Mouse (Mus musculus) liver, embryonic 16.5 days (tissue): ENCODE results near the gene Krtap10-4. TPM values are rescaled to one million over a fixed set of nuclear protein-coding genes. Genes with fewer than 3 reads are reported as not detected.
"Not testable (repeated sequence)": the region's sequence is repeated elsewhere in the genome, so short reads cannot be mapped to it uniquely, and the experiment has no call there.

Source experiments
- ATAC-seq: fragments of 200-750 bp; cut with Nextera tagmentation; 2 replicates; pipeline ENCODE4 v1.8.0; 2017; ENCODE audit warnings: low read depth, mild to moderate bottlenecking, moderate number of reproducible peaks, moderate library complexity
- H3K27ac ChIP-seq: fragments of 300-500 bp; sonication (generic); 2 replicates; pipeline ENCODE4 v1.5.1; 2014; ENCODE audit warnings: mild to moderate bottlenecking, low read length
- H3K27me3 ChIP-seq: fragments of 300-500 bp; sonication (generic); 2 replicates; pipeline ENCODE4 v1.6.1; 2014; ENCODE audit warnings: low read depth, low read length, mixed read lengths; ENCODE audit not compliant: control insufficient read depth, insufficient read depth
- H3K36me3 ChIP-seq: fragments of 300-500 bp; sonication (generic); 2 replicates; pipeline ENCODE4 v1.6.1; 2014; ENCODE audit warnings: mild to moderate bottlenecking; ENCODE audit not compliant: control insufficient read depth, insufficient read depth
- H3K4me1 ChIP-seq: fragments of 300-500 bp; sonication (generic); 2 replicates; pipeline ENCODE4 v1.6.1; 2014; ENCODE audit warnings: low read depth, low read length, mixed read lengths; ENCODE audit not compliant: control insufficient read depth
- H3K4me2 ChIP-seq: fragments of 300-500 bp; sonication (generic); 2 replicates; pipeline ENCODE4 v1.6.1; 2014; ENCODE audit warnings: low read depth, low read length, mixed read lengths
- H3K4me3 ChIP-seq: fragments of 300-500 bp; sonication (generic); 2 replicates; pipeline ENCODE4 v1.5.1; 2014; ENCODE audit warnings: low read depth, mild to moderate bottlenecking, low read length
- H3K9ac ChIP-seq: fragments of 300-500 bp; sonication (generic); 2 replicates; pipeline ENCODE4 v1.6.1; 2014; ENCODE audit warnings: low read depth, low read length
- H3K9me3 ChIP-seq: fragments of 300-500 bp; sonication (generic); replicated peaks from 2 replicates; pipeline ENCODE4 v1.6.1; 2016; ENCODE audit warnings: low read length; ENCODE audit not compliant: control insufficient read depth
- WGBS: fragments of 180-500 bp; shearing (Covaris S2); extraction: QIAGEN DNeasy Blood & Tissue Kit; methylation state at CpG from one replicate; pipeline ENCODE4 v1.1.7; 2014; ENCODE audit not compliant: insufficient replicate concordance; 5-methylcytosine and 5-hydroxymethylcytosine counted together
- polyA plus RNA-seq: library from polyadenylated mRNA; unstranded; fragments of >200 nt; fragmentation: Nextera tagmentation; extraction: Ambion mirVana; gene quantifications from 2 replicates; pipeline ENCODE4 v1.2.1, GENCODE M21; 2015

Krtap10-4 gene
- polyA plus RNA-seq, 1 experiment from 2014 or later, result not detected

DNA sequence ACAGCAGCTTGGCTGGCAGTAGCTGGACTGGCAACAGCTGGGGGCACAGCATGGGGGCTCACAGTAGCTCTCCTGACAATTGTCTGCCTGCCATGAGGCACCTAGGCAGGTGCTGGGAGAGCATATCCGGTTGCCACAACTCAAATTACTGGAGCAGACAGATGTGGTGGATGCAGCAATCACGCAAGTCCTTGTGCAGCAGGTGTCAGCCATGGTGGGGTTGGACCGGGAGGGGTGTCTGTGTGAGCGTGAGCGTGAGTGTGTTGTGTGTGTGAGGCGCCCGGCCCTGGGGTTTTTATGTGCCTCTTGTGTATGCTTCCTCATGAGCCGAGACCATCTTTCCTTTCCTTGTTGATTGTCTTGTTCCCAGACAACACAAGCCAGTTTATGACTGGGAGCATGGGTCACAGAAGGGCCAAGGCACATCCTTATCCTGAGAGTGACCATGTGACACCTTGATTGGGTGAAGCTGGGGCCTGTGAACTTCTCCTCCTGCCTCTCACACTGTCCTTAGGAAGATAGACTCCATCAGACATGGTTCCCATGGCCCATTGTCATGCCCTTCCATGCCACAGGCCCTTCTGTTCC is 27.9 kb downstream of the Krtap10-4 start, which contains the start of gene Gm19668:
TSS of gene Gm19668 (minus strand) at position 213 of the 588 bp plus-strand sequence.
- H3K4me2 ChIP-seq, result no peak within 1 kb of the TSS
- WGBS, result 51% methylated on average over 8 of the region's 8 CpGs
- no peaks in the 10 kb centered on the region for H3K27me3 ChIP-seq
- no peaks in the 10 kb centered on the region for H3K9me3 ChIP-seq
- ATAC-seq, result no peak
- H3K4me1 ChIP-seq, result no peaks in the 10 kb centered on the region
- no peaks in the 10 kb centered on the region for H3K36me3 ChIP-seq
- H3K9ac ChIP-seq, result no peak within 1 kb of the TSS
- no peak within 1 kb of the TSS for H3K27ac ChIP-seq
- no peak within 1 kb of the TSS for H3K4me3 ChIP-seq

DNA sequence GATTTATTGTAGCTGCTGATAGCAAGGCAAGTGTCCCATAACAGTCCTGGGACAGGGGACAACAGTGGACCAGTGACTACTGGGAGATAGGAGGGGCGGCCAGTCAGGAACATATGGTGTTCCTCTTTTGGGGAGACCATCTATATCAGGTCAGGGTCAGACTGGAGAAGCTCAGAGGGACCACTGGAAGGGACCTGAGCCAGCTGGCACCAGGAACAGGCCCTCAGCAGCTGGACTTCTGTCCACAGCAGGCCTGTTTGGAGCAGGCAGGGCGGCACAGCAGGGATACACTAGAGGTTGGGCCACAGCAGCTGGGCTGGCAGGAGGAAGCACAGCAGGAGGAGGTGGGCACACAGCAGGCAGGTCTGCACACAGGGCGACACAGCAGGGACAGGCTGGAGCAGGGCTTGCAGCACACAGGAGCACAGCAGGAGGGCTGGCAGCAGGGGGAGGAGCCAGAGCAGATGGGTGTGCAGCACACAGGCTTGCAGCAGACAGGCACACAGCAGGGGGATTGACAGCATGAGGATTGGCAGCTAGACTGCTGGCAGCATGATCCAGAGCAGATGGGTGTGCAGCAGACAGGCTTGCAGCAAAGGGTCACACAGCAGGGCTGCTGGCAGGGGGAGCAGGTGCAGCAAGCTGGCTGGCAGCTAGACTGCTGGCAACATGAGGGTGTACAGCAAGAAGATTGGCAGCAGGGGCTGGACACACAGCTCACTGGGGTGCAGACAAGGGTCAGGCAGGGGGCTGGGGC is 28.6 kb downstream of the Krtap10-4 start:
- not testable (repeated sequence) for H3K27me3 ChIP-seq, H3K4me2 ChIP-seq, H3K27ac ChIP-seq, H3K9me3 ChIP-seq, H3K4me3 ChIP-seq, H3K9ac ChIP-seq, H3K4me1 ChIP-seq, H3K36me3 ChIP-seq, ATAC-seq
- WGBS, result 26% methylated on average over 3 of the region's 3 CpGs

DNA sequence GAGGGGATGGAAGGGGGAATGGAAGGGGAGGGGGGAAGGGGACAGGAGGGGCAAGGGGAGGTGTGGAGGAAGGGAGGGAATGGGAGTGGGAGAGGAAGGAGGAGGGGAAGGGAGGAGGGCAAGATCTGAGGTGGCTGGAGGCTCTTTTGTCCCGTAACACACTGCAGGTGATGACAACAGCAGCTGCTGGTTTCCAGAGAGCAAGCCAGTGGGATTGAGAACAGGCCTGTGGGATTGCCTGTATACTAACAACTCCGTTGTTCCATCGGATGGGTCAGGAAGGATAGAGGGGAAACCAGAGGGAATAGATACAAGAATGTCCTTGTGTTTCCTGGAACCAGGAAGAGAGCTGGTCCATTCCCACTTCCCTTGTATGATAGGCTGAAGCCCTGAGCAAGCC is 29.2 kb downstream of the Krtap10-4 start:
- no peaks in the 10 kb centered on the region for H3K36me3 ChIP-seq
- no peaks in the 10 kb centered on the region for H3K9me3 ChIP-seq
- no peak overlapping the region for H3K4me2 ChIP-seq
- H3K27me3 ChIP-seq, result no peaks in the 10 kb centered on the region
- no peak overlapping the region for H3K4me3 ChIP-seq
- H3K9ac ChIP-seq, result no peak overlapping the region
- no peak overlapping the region for H3K27ac ChIP-seq
- WGBS, result 29% methylated on average over 3 of the region's 3 CpGs
- ATAC-seq, result no peak
- H3K4me1 ChIP-seq, result no peaks in the 10 kb centered on the region

DNA sequence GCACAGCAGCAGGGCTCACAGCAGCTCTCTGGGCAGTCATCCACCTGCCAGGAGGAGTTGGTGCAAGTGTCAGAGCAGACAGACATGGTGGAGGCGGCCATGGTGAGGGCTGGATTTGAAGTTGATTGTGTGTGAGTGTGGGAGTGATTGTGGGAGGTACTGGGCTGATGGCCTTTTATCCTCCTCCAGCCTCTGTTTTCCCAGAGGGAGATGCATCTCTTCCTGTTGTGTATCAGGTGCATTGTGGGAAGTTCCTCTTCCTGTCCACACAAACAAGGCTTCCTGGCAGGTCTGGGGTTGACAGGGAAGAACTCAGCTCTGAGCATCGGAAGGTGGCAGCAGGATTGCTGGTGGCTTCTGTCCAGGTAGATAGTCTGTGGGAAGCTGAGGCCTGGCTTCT is 31.9 kb downstream of the Krtap10-4 start, which contains the start of gene Gm9639:
TSS of gene Gm9639 (minus strand) at position 101 of the 400 bp plus-strand sequence.
- Histone ChIP-seq H3K27ac (no peak within 1 kb of the TSS), H3K4me3 (no peak within 1 kb of the TSS), H3K4me1 (no peaks in the 10 kb centered on the region), H3K9me3 (no peaks in the 10 kb centered on the region), H3K4me2 (no peak within 1 kb of the TSS), H3K27me3 (no peaks in the 10 kb centered on the region), H3K36me3 (no peaks in the 10 kb centered on the region), H3K9ac (no peak within 1 kb of the TSS)
- 38% methylated on average over 2 of the region's 2 CpGs for WGBS
- no peak for ATAC-seq

- Histone ChIP-seq H3K4me1 (no peaks in the 10 kb centered on the region), H3K27me3 (no peaks in the 10 kb centered on the region), H3K36me3 (no peaks in the 10 kb centered on the region), H3K9me3 (no peaks in the 10 kb centered on the region), H3K9ac (no peak overlapping the region), H3K4me3 (no peak overlapping the region), H3K4me2 (no peak overlapping the region), H3K27ac (no peak overlapping the region)
- no peak for ATAC-seq
- WGBS, result 47% methylated on average over 2 of the region's 2 CpGs
Observed at GRCm38 (mm10) chr10:77788621-77789020, 38.3 kb downstream of the Krtap10-4 start.

DNA sequence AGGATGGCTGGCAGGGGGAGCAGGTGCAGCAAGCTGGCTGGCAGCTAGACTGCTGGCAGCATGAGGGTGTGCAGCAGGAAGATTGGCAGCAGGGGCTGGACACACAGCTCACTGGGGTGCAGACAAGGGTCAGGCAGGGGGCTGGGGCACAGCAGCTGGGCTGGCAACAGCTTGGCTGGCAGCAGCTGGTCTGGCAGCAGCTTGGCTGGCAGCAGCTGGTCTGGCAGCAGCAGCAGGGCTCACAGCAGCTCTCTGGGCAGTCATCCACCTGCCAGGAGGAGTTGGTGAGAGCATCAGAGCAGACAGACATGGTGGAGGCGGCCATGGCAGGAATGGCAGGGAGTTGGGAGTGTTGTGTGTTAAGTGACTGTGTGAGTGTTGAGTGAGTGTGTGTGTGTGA is 39.0 kb downstream of the Krtap10-4 start, which contains the start of gene Gm7137:
TSS of gene Gm7137 (minus strand) at position 325 of the 400 bp plus-strand sequence.
- H3K4me3 ChIP-seq, H3K9ac ChIP-seq, H3K36me3 ChIP-seq, ATAC-seq, H3K4me1 ChIP-seq, H3K4me2 ChIP-seq, H3K9me3 ChIP-seq, H3K27me3 ChIP-seq, H3K27ac ChIP-seq: not testable (repeated sequence)
- WGBS, result no CpG with 5 or more reads among the region's 1 CpGs

DNA sequence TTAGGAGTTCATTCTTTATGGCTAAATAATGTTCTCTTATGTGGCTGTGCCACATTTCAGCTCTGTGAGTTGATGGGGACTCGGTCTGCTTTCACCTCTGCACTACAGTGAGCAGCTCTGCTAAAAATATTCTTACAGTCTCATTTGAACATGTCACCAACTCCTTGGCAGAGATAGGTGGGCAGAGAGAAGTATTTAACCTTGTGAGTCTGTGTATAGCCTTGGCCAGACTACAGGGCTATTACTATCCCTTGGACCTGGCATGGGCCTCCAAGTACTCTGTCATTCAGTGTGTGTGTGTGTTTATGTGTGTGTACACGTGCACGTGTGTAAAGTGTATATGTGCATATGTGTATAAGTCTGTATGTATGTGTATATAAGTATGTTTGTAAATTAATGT is 43.5 kb downstream of the Krtap10-4 start:
- ATAC-seq, result not testable (repeated sequence)
- 45% methylated on average over 1 of the region's 3 CpGs for WGBS

DNA sequence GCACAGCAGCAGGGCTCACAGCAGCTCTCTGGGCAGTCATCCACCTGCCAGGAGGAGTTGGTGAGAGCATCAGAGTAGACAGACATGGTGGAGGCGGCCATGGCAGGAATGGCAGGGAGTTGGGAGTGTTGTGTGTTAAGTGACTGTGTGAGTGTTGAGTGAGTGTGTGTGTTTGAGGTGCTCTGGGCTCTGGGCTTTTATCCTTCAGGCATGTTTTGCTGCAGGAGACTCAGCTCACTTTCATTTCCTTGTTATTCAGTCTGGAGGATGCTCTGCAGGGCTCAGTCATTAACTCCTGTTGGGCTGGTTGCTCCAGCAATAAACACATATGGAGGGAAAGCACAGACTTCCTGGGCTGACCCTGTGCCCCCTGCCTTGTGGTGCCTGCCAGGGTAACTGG is 44.5 kb downstream of the Krtap10-4 start, which contains the start of gene Gm3250:
TSS of gene Gm3250 (minus strand) at position 101 of the 400 bp plus-strand sequence.
- WGBS, result 50% methylated on average over 1 of the region's 1 CpGs
- not testable (repeated sequence) for H3K4me1 ChIP-seq, H3K9me3 ChIP-seq, ATAC-seq, H3K4me3 ChIP-seq, H3K27ac ChIP-seq, H3K36me3 ChIP-seq, H3K9ac ChIP-seq, H3K4me2 ChIP-seq, H3K27me3 ChIP-seq

More for the DNA sequence above, 43.5 kb downstream of the Krtap10-4 start:
- not testable (repeated sequence) for H3K4me2 ChIP-seq, H3K27ac ChIP-seq, H3K4me3 ChIP-seq, H3K27me3 ChIP-seq, H3K36me3 ChIP-seq, H3K9ac ChIP-seq, H3K9me3 ChIP-seq, H3K4me1 ChIP-seq

- H3K27me3 ChIP-seq, H3K4me1 ChIP-seq, H3K9ac ChIP-seq, H3K4me3 ChIP-seq, H3K9me3 ChIP-seq, H3K27ac ChIP-seq, ATAC-seq, H3K4me2 ChIP-seq, H3K36me3 ChIP-seq: not testable (repeated sequence)
- 57% methylated on average over 1 of the region's 1 CpGs for WGBS
Observed at GRCm38 (mm10) chr10:77776844-77777243, 50.1 kb downstream of the Krtap10-4 start, which contains the start of gene Gm7138. Gene Gm7138, minus strand, starts transcription at chr10:77776944.
